Mouse (Mus musculus) retina, embryonic 14.5 days (tissue): ENCODE results near the gene Olfr1499.
"Not testable (repeated sequence)": the region's sequence is repeated elsewhere in the genome, so short reads cannot be mapped to it uniquely, and the experiment has no call there.

ENCODE experiments used
- DNase-seq: peaks from one replicate; pipeline ENCODE4 v3.0.0-alpha.2; 2015; ENCODE audit warnings: low spot score

The Olfr1499 gene

GRCm38 (mm10) chr19:13819347-13819746 is at the start of gene Olfr1499:
Olfr1499 (minus strand) TSS chr19:13819447.
- DNase-seq, result no peak

- DNase-seq, result no peak
Observed at GRCm38 (mm10) chr19:13861495-13861894, 42.2 kb upstream of the Olfr1499 start, which contains the start of gene Olfr1502. Olfr1502 (plus strand) TSS chr19:13861795.

- DNase-seq, result not testable (repeated sequence)
Observed at GRCm38 (mm10) chr19:13850592-13850991, 31.3 kb upstream of the Olfr1499 start, which contains the start of gene Olfr1501. Olfr1501 (minus strand) TSS chr19:13850692.

- no peak for DNase-seq
Observed at GRCm38 (mm10) chr19:13830388-13830787, 11.1 kb upstream of the Olfr1499 start, which contains the start of gene Olfr1500. Olfr1500 (minus strand) TSS chr19:13830488.

- no peak for DNase-seq
Observed at GRCm38 (mm10) chr19:13828447-13828846, 9.2 kb upstream of the Olfr1499 start.

- no peak for DNase-seq
Observed at GRCm38 (mm10) chr19:13820847-13821246, 1.6 kb upstream of the Olfr1499 start.

GRCm38 (mm10) chr19:13818827-13819226 is 420 bp downstream of the Olfr1499 start:
- DNase-seq, result peak; percentile 55

GRCm38 (mm10) chr19:13812823-13813222 is 6.4 kb downstream of the Olfr1499 start:
- DNase-seq, result no peak

GRCm38 (mm10) chr19:13805486-13805885 is 13.8 kb downstream of the Olfr1499 start:
- DNase-seq, result not testable (repeated sequence)

- DNase-seq, result no peak
Observed at GRCm38 (mm10) chr19:13798102-13798501, 21.1 kb downstream of the Olfr1499 start, which contains the start of gene Olfr1497. Olfr1497 (minus strand) TSS chr19:13798202.

GRCm38 (mm10) chr19:13777578-13777977 is 41.7 kb downstream of the Olfr1499 start, which contains the start of gene Olfr1496:
Olfr1496 (plus strand) TSS chr19:13777878.
- DNase-seq, result no peak

GRCm38 (mm10) chr19:13768565-13769276 is 50.5 kb downstream of the Olfr1499 start:
- peak; percentile 3 for DNase-seq

- no peak for DNase-seq
Observed at GRCm38 (mm10) chr19:13764306-13764705, 54.9 kb downstream of the Olfr1499 start, which contains the start of gene Olfr1495. Olfr1495 (plus strand) TSS chr19:13764606.
